Mouse (Mus musculus) hindbrain, embryonic 13.5 days (tissue): ENCODE measurements around the gene Moxd1. TPM values are rescaled to one million over a fixed set of nuclear protein-coding genes. Genes with fewer than 3 reads are reported as not detected.

Experiments
- ATAC-seq: fragments of 200-750 bp; cut with Nextera tagmentation; 2 replicates; pipeline ENCODE4 v1.8.0; 2017; ENCODE audit warnings: moderate TSS enrichment; ENCODE audit not compliant: low FRiP score
- H3K27ac ChIP-seq: fragments of 300-500 bp; sonication (generic); 2 replicates; pipeline ENCODE4 v1.5.1; 2015; ENCODE audit warnings: inconsistent platforms, mild to moderate bottlenecking, moderate library complexity
- H3K27me3 ChIP-seq: fragments of 300-500 bp; sonication (generic); 2 replicates; pipeline ENCODE4 v1.6.1; 2015; ENCODE audit warnings: mild to moderate bottlenecking, inconsistent platforms
- H3K36me3 ChIP-seq: fragments of 300-500 bp; sonication (generic); 2 replicates; pipeline ENCODE4 v1.6.1; 2015; ENCODE audit warnings: mild to moderate bottlenecking, inconsistent platforms
- H3K4me1 ChIP-seq: fragments of 300-500 bp; sonication (generic); replicated peaks from 2 replicates; pipeline ENCODE4 v1.6.1; 2015; ENCODE audit warnings: inconsistent platforms
- H3K4me2 ChIP-seq: fragments of 300-500 bp; sonication (generic); 2 replicates; pipeline ENCODE4 v1.6.1; 2015; ENCODE audit warnings: inconsistent platforms, mild to moderate bottlenecking, moderate library complexity
- H3K4me3 ChIP-seq: fragments of 300-500 bp; sonication (generic); 2 replicates; pipeline ENCODE4 v1.5.1; 2015; ENCODE audit warnings: mild to moderate bottlenecking, inconsistent platforms
- H3K9ac ChIP-seq: fragments of 300-500 bp; sonication (generic); 2 replicates; pipeline ENCODE4 v1.6.1; 2015; ENCODE audit warnings: mild to moderate bottlenecking, inconsistent platforms
- H3K9me3 ChIP-seq: fragments of 300-500 bp; sonication (generic); 2 replicates; pipeline ENCODE4 v1.6.1; 2016; ENCODE audit warnings: inconsistent platforms
- WGBS: fragments of 180-500 bp; shearing (Covaris S2); methylation state at CpG from one replicate; pipeline ENCODE4 v1.1.7; 2015; 5-methylcytosine and 5-hydroxymethylcytosine counted together
- polyA plus RNA-seq: library from polyadenylated mRNA; unstranded; fragments of >200 nt; fragmentation: Nextera tagmentation; extraction: Ambion mirVana; gene quantifications from 2 replicates; pipeline ENCODE4 v1.2.1, GENCODE M21; 2015

Moxd1 gene
- polyA plus RNA-seq, 1 experiment from 2014 or later: 8.6 TPM

- 31% methylated on average over 12 of the region's 12 CpGs for WGBS
- no peak for ATAC-seq
- Histone ChIP-seq H3K27me3 (peaks cover 28% of the 10 kb centered on the region), H3K4me1 (peaks cover 12% of the 10 kb centered on the region), H3K4me2 (no peak overlapping the region), H3K36me3 (no peaks in the 10 kb centered on the region), H3K4me3 (no peak overlapping the region), H3K9me3 (no peaks in the 10 kb centered on the region), H3K27ac (no peak overlapping the region), H3K9ac (no peak overlapping the region)
Observed at GRCm38 (mm10) chr10:24228318-24229183, 5.2 kb downstream of the Moxd1 start.

DNA sequence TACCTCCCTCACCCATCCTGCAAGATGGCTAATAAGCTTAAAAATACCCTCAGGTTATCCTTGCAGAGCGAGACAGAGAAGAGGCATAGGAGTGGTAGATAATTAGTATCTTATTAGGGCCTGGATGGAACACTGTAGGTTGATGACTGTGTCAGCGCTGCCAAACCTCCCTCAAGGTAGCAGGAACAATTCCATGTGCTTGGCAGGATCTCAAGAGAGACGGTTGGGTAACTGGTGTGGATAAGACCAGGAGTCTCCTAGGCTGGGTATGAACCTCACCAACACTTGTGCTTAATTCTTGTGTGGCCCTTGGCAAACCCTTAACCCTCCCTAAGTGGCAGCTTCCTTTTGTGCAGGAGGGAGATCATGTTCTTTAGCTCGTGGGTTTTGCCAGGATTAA is 9.0 kb downstream of the Moxd1 start:
- 73% methylated on average over 4 of the region's 4 CpGs for WGBS
- no peak for ATAC-seq
- peaks cover 9% of the 10 kb centered on the region for H3K4me1 ChIP-seq
- no peak overlapping the region for H3K27ac ChIP-seq
- 0 out of 2 replicates have a peak, but pooled peaks cover 6% of the 10 kb centered on the region for H3K27me3 ChIP-seq
- H3K4me3 ChIP-seq: no peak overlapping the region
- no peak overlapping the region for H3K9ac ChIP-seq
- H3K4me2 ChIP-seq: no peak overlapping the region
- H3K9me3 ChIP-seq: no peaks in the 10 kb centered on the region
- no peaks in the 10 kb centered on the region for H3K36me3 ChIP-seq

DNA sequence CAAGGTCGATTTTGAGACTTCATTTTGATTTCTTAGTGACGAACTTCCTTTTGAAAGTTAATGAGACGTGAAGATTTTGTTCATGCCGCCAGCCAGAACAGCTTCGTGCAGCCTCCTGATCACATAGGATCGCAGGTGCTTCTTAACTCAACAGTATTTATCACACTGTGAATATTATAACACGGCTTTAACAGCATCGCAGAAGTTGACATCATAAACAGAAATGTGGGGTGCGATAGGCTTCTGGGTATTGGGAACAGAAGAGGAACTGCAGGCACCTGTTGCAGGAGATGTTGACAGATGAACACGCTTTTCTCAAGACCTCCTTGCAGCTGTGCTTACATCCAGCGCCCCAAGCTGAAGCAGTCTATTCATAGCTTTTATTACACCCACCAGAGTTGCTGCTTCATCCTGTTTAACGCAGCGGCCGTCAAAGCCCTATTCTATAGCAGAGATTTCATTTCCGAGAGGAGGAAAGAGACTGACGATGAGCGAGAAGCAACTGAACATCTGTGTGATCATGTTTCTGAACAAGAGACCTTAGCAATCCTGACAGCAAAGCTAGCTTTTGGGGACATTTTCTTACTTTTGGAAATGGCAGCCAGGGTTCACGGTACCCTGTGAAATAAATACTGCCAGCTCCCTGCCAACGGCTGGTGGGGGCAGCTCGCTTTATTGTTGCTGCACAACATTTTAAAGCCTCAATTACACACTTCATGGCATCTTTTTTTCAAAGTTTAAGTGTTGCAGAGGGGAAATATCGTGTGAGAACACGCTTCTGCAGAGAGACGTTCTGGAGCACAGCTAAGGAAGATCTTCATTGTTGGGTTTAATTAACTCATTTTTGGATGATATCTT is 12.3 kb downstream of the Moxd1 start:
- ATAC-seq: no peak
- no peak overlapping the region for H3K4me3 ChIP-seq
- H3K4me1 ChIP-seq: peaks cover 9% of the 10 kb centered on the region
- no peaks in the 10 kb centered on the region; the same call in 1 of the 2 replicates for H3K9me3 ChIP-seq
- H3K4me2 ChIP-seq: peak overlapping the region; percentile 43
- H3K9ac ChIP-seq: no peak overlapping the region
- 43% methylated on average over 23 of the region's 23 CpGs for WGBS
- H3K36me3 ChIP-seq: no peaks in the 10 kb centered on the region
- H3K27ac ChIP-seq: no peak overlapping the region
- H3K27me3 ChIP-seq: 0 out of 2 replicates have a peak, but pooled peaks cover 4% of the 10 kb centered on the region

GRCm38 (mm10) chr10:24246815-24247214 is 23.5 kb downstream of the Moxd1 start:
- ATAC-seq: no peak
- H3K4me1 ChIP-seq: no peaks in the 10 kb centered on the region
- 89% methylated on average over 4 of the region's 4 CpGs for WGBS

DNA sequence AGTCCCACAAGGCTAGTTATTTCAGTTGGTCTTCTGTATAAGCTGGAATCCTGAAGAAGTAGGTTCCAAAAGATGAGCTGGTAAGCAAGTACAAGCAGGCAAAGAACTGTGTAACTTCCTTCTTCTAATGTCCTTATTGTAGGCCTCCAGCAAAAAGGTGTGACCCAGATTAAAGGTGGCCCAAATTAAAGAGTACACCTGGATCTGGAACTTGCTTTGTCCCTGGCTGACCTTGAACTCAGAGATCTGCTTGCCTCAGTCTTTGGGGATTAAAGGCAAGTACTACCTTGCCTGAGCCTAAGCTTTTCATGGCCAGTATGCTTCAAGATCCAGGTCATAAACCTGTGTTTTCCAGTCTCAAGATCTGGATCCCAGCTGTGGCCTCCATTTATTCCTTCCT is 24.8 kb downstream of the Moxd1 start:
- no peaks in the 10 kb centered on the region for H3K27me3 ChIP-seq
- H3K9ac ChIP-seq: no peak overlapping the region
- H3K4me2 ChIP-seq: no peak overlapping the region
- H3K9me3 ChIP-seq: no peaks in the 10 kb centered on the region
- H3K4me1 ChIP-seq: no peaks in the 10 kb centered on the region
- no peak for ATAC-seq
- no peaks in the 10 kb centered on the region for H3K36me3 ChIP-seq
- no peak overlapping the region for H3K27ac ChIP-seq
- H3K4me3 ChIP-seq: no peak overlapping the region

More at GRCm38 (mm10) chr10:24246815-24247214, 23.5 kb downstream of the Moxd1 start:
- no peak overlapping the region for H3K4me3 ChIP-seq
- no peaks in the 10 kb centered on the region for H3K27me3 ChIP-seq
- H3K27ac ChIP-seq: no peak overlapping the region
- H3K9ac ChIP-seq: no peak overlapping the region
- no peaks in the 10 kb centered on the region for H3K36me3 ChIP-seq
- H3K9me3 ChIP-seq: no peaks in the 10 kb centered on the region
- no peak overlapping the region for H3K4me2 ChIP-seq

GRCm38 (mm10) chr10:24251631-24252030 is 28.3 kb downstream of the Moxd1 start:
- no peak overlapping the region for H3K4me2 ChIP-seq
- H3K9me3 ChIP-seq: no peaks in the 10 kb centered on the region
- no peak overlapping the region for H3K27ac ChIP-seq
- H3K9ac ChIP-seq: no peak overlapping the region
- H3K4me1 ChIP-seq: no peaks in the 10 kb centered on the region
- H3K36me3 ChIP-seq: no peaks in the 10 kb centered on the region
- no peak overlapping the region for H3K4me3 ChIP-seq
- H3K27me3 ChIP-seq: no peaks in the 10 kb centered on the region
- no peak for ATAC-seq

- H3K27me3 ChIP-seq: no peaks in the 10 kb centered on the region
- H3K4me2 ChIP-seq: no peak overlapping the region
- no peak overlapping the region for H3K9ac ChIP-seq
- H3K36me3 ChIP-seq: no peaks in the 10 kb centered on the region
- no peaks in the 10 kb centered on the region for H3K4me1 ChIP-seq
- ATAC-seq: no peak
- WGBS: 81% methylated on average over 7 of the region's 7 CpGs
- H3K4me3 ChIP-seq: no peak overlapping the region
- no peaks in the 10 kb centered on the region for H3K9me3 ChIP-seq
- no peak overlapping the region for H3K27ac ChIP-seq
Observed at GRCm38 (mm10) chr10:24258150-24258549, 34.8 kb downstream of the Moxd1 start.

GRCm38 (mm10) chr10:24258885-24259284 is 35.6 kb downstream of the Moxd1 start:
- Histone ChIP-seq H3K27ac (no peak overlapping the region), H3K4me1 (no peaks in the 10 kb centered on the region), H3K4me2 (no peak overlapping the region), H3K4me3 (no peak overlapping the region), H3K9ac (no peak overlapping the region), H3K27me3 (no peaks in the 10 kb centered on the region), H3K9me3 (no peaks in the 10 kb centered on the region), H3K36me3 (no peaks in the 10 kb centered on the region)
- ATAC-seq: no peak
- 34% methylated on average over 3 of the region's 3 CpGs for WGBS

DNA sequence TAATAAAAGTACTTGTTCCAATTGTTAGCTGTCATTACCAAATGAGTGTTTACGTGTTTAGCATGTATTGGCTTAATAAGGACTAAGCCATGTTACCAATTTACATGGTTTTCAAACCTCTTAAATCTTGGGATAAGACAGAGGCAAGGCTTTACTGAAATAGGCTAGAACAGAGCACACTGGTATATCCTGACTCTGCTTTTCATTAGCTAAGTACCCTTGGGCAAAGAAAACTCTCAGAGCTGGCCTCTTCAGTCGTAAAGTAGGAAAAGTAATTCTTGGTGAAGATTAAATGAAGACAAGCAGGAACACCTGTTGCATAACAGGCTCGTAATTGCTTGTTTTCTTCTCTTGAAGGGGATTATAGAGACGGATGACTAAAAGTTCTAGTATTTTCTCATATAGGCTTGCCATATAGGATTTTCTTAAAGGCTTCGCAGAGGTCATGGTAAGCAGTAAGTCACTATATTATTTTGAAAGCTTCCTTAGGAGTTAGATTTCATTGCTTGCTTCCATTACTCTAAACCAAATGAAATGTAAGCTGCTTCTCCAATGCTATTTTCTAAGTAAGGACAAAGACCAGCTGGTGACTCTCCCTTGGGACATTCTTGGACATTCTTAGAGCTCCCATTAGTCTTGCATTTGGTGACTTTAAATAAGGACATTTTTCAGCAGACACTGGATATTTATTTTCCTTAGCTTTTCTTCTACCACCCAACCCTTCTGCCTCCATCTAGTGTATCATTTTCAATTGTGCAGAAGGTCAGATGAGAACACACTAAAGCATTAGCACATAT is 36.7 kb downstream of the Moxd1 start:
- no peak overlapping the region for H3K9ac ChIP-seq
- H3K27me3 ChIP-seq: no peaks in the 10 kb centered on the region
- H3K4me1 ChIP-seq: no peaks in the 10 kb centered on the region
- 83% methylated on average over 5 of the region's 5 CpGs for WGBS
- no peak overlapping the region for H3K27ac ChIP-seq
- no peak overlapping the region for H3K4me3 ChIP-seq
- H3K4me2 ChIP-seq: no peak overlapping the region
- H3K36me3 ChIP-seq: no peaks in the 10 kb centered on the region
- no peak for ATAC-seq
- no peaks in the 10 kb centered on the region for H3K9me3 ChIP-seq

GRCm38 (mm10) chr10:24267520-24267919 is 44.2 kb downstream of the Moxd1 start:
- Histone ChIP-seq H3K27ac (no peak overlapping the region), H3K36me3 (no peaks in the 10 kb centered on the region), H3K4me3 (no peak overlapping the region), H3K9ac (no peak overlapping the region), H3K4me1 (no peaks in the 10 kb centered on the region), H3K4me2 (no peak overlapping the region), H3K27me3 (no peaks in the 10 kb centered on the region), H3K9me3 (no peaks in the 10 kb centered on the region)
- 59% methylated on average over 2 of the region's 2 CpGs for WGBS
- ATAC-seq: no peak

GRCm38 (mm10) chr10:24271077-24271637 is 47.8 kb downstream of the Moxd1 start:
- no peak for ATAC-seq
- Histone ChIP-seq H3K4me2 (no peak overlapping the region), H3K36me3 (no peaks in the 10 kb centered on the region), H3K9ac (no peak overlapping the region), H3K27ac (no peak overlapping the region), H3K4me3 (no peak overlapping the region), H3K27me3 (no peaks in the 10 kb centered on the region), H3K4me1 (no peaks in the 10 kb centered on the region), H3K9me3 (no peaks in the 10 kb centered on the region)
- WGBS: 74% methylated on average over 6 of the region's 6 CpGs

DNA sequence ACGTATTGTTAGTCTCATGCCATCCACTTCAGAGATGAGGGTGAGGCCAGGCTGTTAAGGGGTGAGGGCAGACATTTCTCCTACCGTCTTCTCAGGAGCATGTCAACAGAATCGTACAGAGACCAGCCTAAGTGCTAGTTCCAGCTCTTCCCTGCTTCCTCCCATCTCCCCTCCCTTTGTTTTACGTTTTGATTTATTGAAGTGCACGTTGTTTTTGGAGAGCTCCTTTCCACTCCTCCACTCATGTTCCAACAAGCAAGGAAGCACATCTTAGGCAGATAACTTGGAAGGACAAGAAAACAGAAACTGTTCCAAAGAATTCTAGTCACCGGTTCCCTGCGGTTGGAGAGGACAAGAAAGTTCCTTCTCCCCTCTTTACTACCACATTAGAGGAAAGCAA is 52.9 kb downstream of the Moxd1 start:
- no peak overlapping the region for H3K9ac ChIP-seq
- H3K9me3 ChIP-seq: no peaks in the 10 kb centered on the region
- no peaks in the 10 kb centered on the region for H3K36me3 ChIP-seq
- no peak overlapping the region for H3K4me2 ChIP-seq
- no peak overlapping the region for H3K27ac ChIP-seq
- 74% methylated on average over 7 of the region's 7 CpGs for WGBS
- H3K4me3 ChIP-seq: no peak overlapping the region
- H3K27me3 ChIP-seq: no peaks in the 10 kb centered on the region
- H3K4me1 ChIP-seq: no peaks in the 10 kb centered on the region
- no peak for ATAC-seq
